Mouse (Mus musculus) neural tube, embryonic 14.5 days (tissue): Measurements from ENCODE around the gene Nfkbia. TPM values are rescaled to one million over a fixed set of nuclear protein-coding genes. Genes with fewer than 3 reads are reported as not detected.

Experiments
- ATAC-seq: fragments of 200-750 bp; cut with Nextera tagmentation; 2 replicates; pipeline ENCODE4 v1.8.0; 2017; ENCODE audit warnings: low read depth, mild to moderate bottlenecking, moderate TSS enrichment, moderate library complexity
- H3K27ac ChIP-seq: fragments of 300-500 bp; sonication (generic); 2 replicates; pipeline ENCODE4 v1.5.1; 2014; ENCODE audit warnings: low read depth, mild to moderate bottlenecking, control low read depth, low read length, moderate library complexity, mixed read lengths
- H3K27me3 ChIP-seq: fragments of 300-500 bp; sonication (generic); 2 replicates; pipeline ENCODE4 v1.6.1; 2014; ENCODE audit warnings: low read length; ENCODE audit not compliant: control insufficient read depth, insufficient read depth
- H3K36me3 ChIP-seq: fragments of 300-500 bp; sonication (generic); 2 replicates; pipeline ENCODE4 v1.6.1; 2014; ENCODE audit warnings: low read length, mixed read lengths; ENCODE audit not compliant: control insufficient read depth, insufficient read depth
- H3K4me1 ChIP-seq: fragments of 300-500 bp; sonication (generic); 2 replicates; pipeline ENCODE4 v1.6.1; 2014; ENCODE audit warnings: low read length; ENCODE audit not compliant: control insufficient read depth, insufficient read depth
- H3K4me2 ChIP-seq: fragments of 300-500 bp; sonication (generic); 2 replicates; pipeline ENCODE4 v1.6.1; 2014; ENCODE audit warnings: mild to moderate bottlenecking, low read depth, low read length, control low read depth
- H3K4me3 ChIP-seq: fragments of 300-500 bp; sonication (generic); 2 replicates; pipeline ENCODE4 v1.5.1; 2014; ENCODE audit warnings: low read depth, low read length, control low read depth, mixed read lengths
- H3K9ac ChIP-seq: fragments of 300-500 bp; sonication (generic); replicated peaks from 2 replicates; pipeline ENCODE4 v1.6.1; 2014; ENCODE audit warnings: low read depth, mild to moderate bottlenecking, control low read depth, low read length, mixed read lengths
- H3K9me3 ChIP-seq: fragments of 300-500 bp; sonication (generic); 2 replicates; pipeline ENCODE4 v1.6.1; 2016; ENCODE audit warnings: low read length; ENCODE audit not compliant: control insufficient read depth
- WGBS: fragments of 180-500 bp; shearing (Covaris S2); extraction: QIAGEN DNeasy Blood & Tissue Kit; methylation state at CpG from one replicate; pipeline ENCODE4 v1.1.7; 2014; 5-methylcytosine and 5-hydroxymethylcytosine counted together
- polyA plus RNA-seq: library from polyadenylated mRNA; unstranded; fragments of >200 nt; fragmentation: Nextera tagmentation; extraction: Ambion mirVana; gene quantifications from 2 replicates; pipeline ENCODE4 v1.2.1, GENCODE M21; 2014

Nfkbia gene
- polyA plus RNA-seq, 1 experiment from 2014 or later, result 62.7 TPM

GRCm38 (mm10) chr12:55492941-55493340 lies 494 bp upstream of the Nfkbia start:
- H3K4me3 ChIP-seq, result peak overlapping the region; percentile 86
- no peaks in the 10 kb centered on the region for H3K27me3 ChIP-seq
- ATAC-seq, result no peak
- H3K36me3 ChIP-seq, result peaks cover 9% of the 10 kb centered on the region; the same call in 1 of the 2 replicates
- peaks cover 15% of the 10 kb centered on the region for H3K4me1 ChIP-seq
- peak overlapping the region; percentile 56 for H3K4me2 ChIP-seq
- peak overlapping the region; percentile 98 for H3K27ac ChIP-seq
- no peaks in the 10 kb centered on the region for H3K9me3 ChIP-seq
- peak overlapping the region; percentile 96 for H3K9ac ChIP-seq
- whole genome bisulfite sequencing, result under 1% methylated on average over 12 of the region's 12 CpGs

- peak; percentile 87 for ATAC-seq
- Histone ChIP-seq H3K27ac (peak overlapping the region; percentile 98), H3K27me3 (no peaks in the 10 kb centered on the region), H3K9ac (peak overlapping the region; percentile 96), H3K9me3 (no peaks in the 10 kb centered on the region), H3K4me2 (peak overlapping the region; percentile 56), H3K36me3 (peaks cover 9% of the 10 kb centered on the region; the same call in 1 of the 2 replicates), H3K4me1 (peaks cover 15% of the 10 kb centered on the region), H3K4me3 (peak overlapping the region; percentile 86)
- 3% methylated on average over 36 of the region's 57 CpGs for WGBS
Measured at GRCm38 (mm10) chr12:55491516-55492183, 797 bp downstream of the Nfkbia start.

GRCm38 (mm10) chr12:55490722-55491449 lies 1.6 kb downstream of the Nfkbia start:
- Histone ChIP-seq H3K4me2 (peak overlapping the region; percentile 56), H3K4me1 (peaks cover 15% of the 10 kb centered on the region), H3K27ac (peak overlapping the region; percentile 98; the same call in 1 of the 2 replicates), H3K9me3 (no peaks in the 10 kb centered on the region), H3K36me3 (peaks cover 9% of the 10 kb centered on the region; the same call in 1 of the 2 replicates), H3K9ac (peak overlapping the region; percentile 96; the same call in 1 of the 2 replicates), H3K27me3 (no peaks in the 10 kb centered on the region), H3K4me3 (peak overlapping the region; percentile 86)
- ATAC-seq, result no peak
- WGBS, result 81% methylated on average over 13 of the region's 13 CpGs

- no peak overlapping the region for H3K4me3 ChIP-seq
- no peak for ATAC-seq
- H3K4me2 ChIP-seq, result 0 out of 2 replicates have a peak overlapping the region, but pooled peaks have one; percentile 56
- H3K9ac ChIP-seq, result no peak overlapping the region
- H3K4me1 ChIP-seq, result peaks cover 15% of the 10 kb centered on the region
- H3K27me3 ChIP-seq, result no peaks in the 10 kb centered on the region
- peaks cover 9% of the 10 kb centered on the region; the same call in 1 of the 2 replicates for H3K36me3 ChIP-seq
- H3K9me3 ChIP-seq, result no peaks in the 10 kb centered on the region
- H3K27ac ChIP-seq, result no peak overlapping the region
- 92% methylated on average over 14 of the region's 14 CpGs for WGBS
Measured at GRCm38 (mm10) chr12:55489986-55490721, 2.3 kb downstream of the Nfkbia start.

GRCm38 (mm10) chr12:55488661-55489447 lies 3.6 kb downstream of the Nfkbia start:
- H3K36me3 ChIP-seq, result peaks cover 9% of the 10 kb centered on the region; the same call in 1 of the 2 replicates
- no peak overlapping the region for H3K4me3 ChIP-seq
- peaks cover 15% of the 10 kb centered on the region for H3K4me1 ChIP-seq
- WGBS, result 91% methylated on average over 13 of the region's 13 CpGs
- H3K4me2 ChIP-seq, result no peak overlapping the region
- no peaks in the 10 kb centered on the region for H3K27me3 ChIP-seq
- no peaks in the 10 kb centered on the region for H3K9me3 ChIP-seq
- H3K27ac ChIP-seq, result no peak overlapping the region
- H3K9ac ChIP-seq, result no peak overlapping the region
- ATAC-seq, result no peak

GRCm38 (mm10) chr12:55487843-55488660 lies 4.4 kb downstream of the Nfkbia start:
- Histone ChIP-seq H3K27me3 (no peaks in the 10 kb centered on the region), H3K4me2 (no peak overlapping the region), H3K4me3 (no peak overlapping the region), H3K27ac (no peak overlapping the region), H3K9me3 (no peaks in the 10 kb centered on the region), H3K4me1 (peaks cover 11% of the 10 kb centered on the region), H3K9ac (no peak overlapping the region), H3K36me3 (peaks cover 9% of the 10 kb centered on the region; the same call in 1 of the 2 replicates)
- 98% methylated on average over 7 of the region's 7 CpGs for WGBS
- ATAC-seq, result no peak

- H3K4me2 ChIP-seq, result no peak overlapping the region
- no peak for ATAC-seq
- 0 out of 2 replicates have a peak, but pooled peaks cover 8% of the 10 kb centered on the region for H3K4me1 ChIP-seq
- no peak overlapping the region for H3K9ac ChIP-seq
- no peaks in the 10 kb centered on the region for H3K9me3 ChIP-seq
- no peak overlapping the region for H3K4me3 ChIP-seq
- 79% methylated on average over 18 of the region's 18 CpGs for WGBS
- H3K27me3 ChIP-seq, result no peaks in the 10 kb centered on the region
- H3K27ac ChIP-seq, result no peak overlapping the region
- H3K36me3 ChIP-seq, result peaks cover 9% of the 10 kb centered on the region; the same call in 1 of the 2 replicates
Measured at GRCm38 (mm10) chr12:55486923-55487674, 5.3 kb downstream of the Nfkbia start.
